Comparison of ENCODE assay signal across 19 mouse cellular contexts in genomic region chr1:171970854-171971586, GRCm38 (mm10). TPM values are rescaled to one million over a fixed set of nuclear protein-coding genes. Genes with fewer than 3 reads are reported as not detected.
DNase-seq lines count a peak whose midpoint lies in the region; ATAC-seq and TF ChIP-seq lines count a peak whose summit lies in the region.
"Had no signal": no experiment of that assay in that cellular context is flagged by ENCODE, and none has a peak within 500 bp of the region (broad histone marks: within the 10 kb centered on the region; RNA-seq: fewer than 3 reads in every experiment).

No protein-coding gene starts in this region.

- 37% methylated on average over 10 of the region's 10 CpGs for WGBS in forebrain, embryonic 11.5 days
- WGBS in forebrain, embryonic 15.5 days = 30% methylated on average over 10 of the region's 10 CpGs
- 16% methylated on average over 10 of the region's 10 CpGs for WGBS in neural tube, embryonic 15.5 days
- WGBS in hindbrain, postnatal 0 days = 19% methylated on average over 10 of the region's 10 CpGs
- WGBS in thymus, adult 2 months = 92% methylated on average over 10 of the region's 10 CpGs

- no peaks in the 10 kb centered on the region for H3K36me3 ChIP-seq in forebrain, embryonic 11.5 days (ENCODE audit: control insufficient read depth, insufficient read depth, low read length)
- no peaks in the 10 kb centered on the region for H3K36me3 ChIP-seq in forebrain, embryonic 15.5 days
- no peaks in the 10 kb centered on the region for H3K36me3 ChIP-seq in neural tube, embryonic 15.5 days
- no peaks in the 10 kb centered on the region for H3K36me3 ChIP-seq in hindbrain, postnatal 0 days (ENCODE audit: insufficient read depth, low read length)
- H3K36me3 ChIP-seq in thymus, adult 2 months (ENCODE audit: control insufficient read depth, insufficient read depth, low read length) = no peaks in the 10 kb centered on the region
- H3K36me3 ChIP-seq: heart, embryonic 13.5 days had no signal

- no peaks in the 10 kb centered on the region; the same call in 1 of the 2 replicates for H3K4me1 ChIP-seq in forebrain, embryonic 11.5 days (replicated peaks; ENCODE audit: control insufficient read depth, insufficient read depth, low read length)
- 0 out of 2 replicates have a peak, but pooled peaks cover 4% of the 10 kb centered on the region for H3K4me1 ChIP-seq in forebrain, embryonic 15.5 days
- H3K4me1 ChIP-seq in neural tube, embryonic 15.5 days = peaks cover 3% of the 10 kb centered on the region; the same call in 1 of the 2 replicates
- no peaks in the 10 kb centered on the region for H3K4me1 ChIP-seq in hindbrain, postnatal 0 days (ENCODE audit: insufficient read depth, low read length)
- H3K4me1 ChIP-seq in thymus, adult 2 months (replicated peaks; ENCODE audit: control insufficient read depth, insufficient read depth, low read length) = peaks cover 8% of the 10 kb centered on the region
- H3K4me1 ChIP-seq: heart, embryonic 13.5 days had no signal

- no peak overlapping the region for H3K27ac ChIP-seq in forebrain, embryonic 11.5 days (ENCODE audit: low read depth, low read length)
- no peak overlapping the region for H3K27ac ChIP-seq in forebrain, embryonic 15.5 days (replicated peaks)
- H3K27ac ChIP-seq in neural tube, embryonic 15.5 days (replicated peaks) = no peak overlapping the region
- H3K27ac ChIP-seq in hindbrain, postnatal 0 days = no peak overlapping the region
- H3K27ac ChIP-seq in thymus, adult 2 months (ENCODE audit: control insufficient read depth, insufficient read depth, low read length) = no peak overlapping the region
- H3K27ac ChIP-seq: heart, embryonic 13.5 days had no signal

- no peak for DNase-seq in forebrain, embryonic 11.5 days (ENCODE audit: low spot score)
- peak; percentile 30 for DNase-seq in neural tube, embryonic 10.5 days (ENCODE audit: extremely low spot score, low spot score)
- DNase-seq in hindbrain, postnatal 0 days (ENCODE audit: low spot score) = peak; percentile 5
- no peak for DNase-seq in thymus, adult 2 months
- no peak for DNase-seq in natural killer cell, adult 2 months (ENCODE audit: low spot score in 2 of 2)
- no peak for DNase-seq in adrenal gland, adult 8-10 months
- DNase-seq: adrenal gland, postnatal 14 days; cerebellum, postnatal 10 days; kidney, adult 9 months; layer of hippocampus, postnatal 36 days; left cerebral cortex, postnatal 4 days; lung, embryonic 14.5 days; thymus, postnatal 14 days had no signal

- ATAC-seq in forebrain, embryonic 11.5 days (replicated peaks; ENCODE audit: low FRiP score) = 0 out of 2 replicates have a peak, but pooled peaks have one; percentile 24
- ATAC-seq in forebrain, embryonic 15.5 days (replicated peaks) = no peak
- no peak for ATAC-seq in neural tube, embryonic 15.5 days (ENCODE audit: low FRiP score)
- ATAC-seq in hindbrain, postnatal 0 days = no peak

- TF ChIP-seq POLR2A in thymus, adult 2 months (IDR thresholded peaks at IDR 0.05; ENCODE audit: control insufficient read depth, extremely low read depth, insufficient read depth, low read length, poor library complexity) = no peak

- no peak overlapping the region for H3K9ac ChIP-seq in forebrain, embryonic 11.5 days (ENCODE audit: low read length)
- H3K9ac ChIP-seq in forebrain, embryonic 15.5 days (replicated peaks) = no peak overlapping the region
- H3K9ac ChIP-seq in neural tube, embryonic 15.5 days (replicated peaks) = no peak overlapping the region
- H3K9ac ChIP-seq in hindbrain, postnatal 0 days (replicated peaks; ENCODE audit: low read length) = no peak overlapping the region
- H3K9ac ChIP-seq: heart, embryonic 13.5 days; lung, embryonic 14.5 days had no signal

- H3K4me3 ChIP-seq in forebrain, embryonic 11.5 days (ENCODE audit: low read depth, low read length) = no peak overlapping the region
- H3K4me3 ChIP-seq in forebrain, embryonic 15.5 days = no peak overlapping the region
- H3K4me3 ChIP-seq in neural tube, embryonic 15.5 days (replicated peaks) = no peak overlapping the region
- no peak overlapping the region for H3K4me3 ChIP-seq in hindbrain, postnatal 0 days (ENCODE audit: low read length)
- H3K4me3 ChIP-seq in thymus, adult 2 months (ENCODE audit: control insufficient read depth, insufficient read depth, low read length) = no peak overlapping the region
- H3K4me3 ChIP-seq: heart, embryonic 13.5 days had no signal

- H3K27me3 ChIP-seq in forebrain, embryonic 11.5 days (ENCODE audit: control insufficient read depth, insufficient read depth, low read length) = no peaks in the 10 kb centered on the region
- H3K27me3 ChIP-seq in forebrain, embryonic 15.5 days = no peaks in the 10 kb centered on the region
- H3K27me3 ChIP-seq in neural tube, embryonic 15.5 days (replicated peaks) = no peaks in the 10 kb centered on the region
- H3K27me3 ChIP-seq in hindbrain, postnatal 0 days (ENCODE audit: insufficient read depth, low read length) = no peaks in the 10 kb centered on the region
- H3K27me3 ChIP-seq in thymus, adult 2 months (ENCODE audit: control insufficient read depth, insufficient read depth, low read length) = no peaks in the 10 kb centered on the region
- H3K27me3 ChIP-seq: CH12.LX; heart, embryonic 13.5 days had no signal

- no peak overlapping the region for H3K4me2 ChIP-seq in forebrain, embryonic 11.5 days (ENCODE audit: low read depth, low read length, severe bottlenecking)
- no peak overlapping the region for H3K4me2 ChIP-seq in forebrain, embryonic 15.5 days (replicated peaks)
- no peak overlapping the region for H3K4me2 ChIP-seq in neural tube, embryonic 15.5 days
- no peak overlapping the region for H3K4me2 ChIP-seq in hindbrain, postnatal 0 days (ENCODE audit: low read depth, low read length)
- H3K4me2 ChIP-seq: heart, embryonic 13.5 days; liver, embryonic 11.5 days; lung, embryonic 14.5 days had no signal

- no peak for TF ChIP-seq CTCF in hindbrain, postnatal 0 days (IDR thresholded peaks at IDR 0.05; ENCODE audit: low read depth)
- TF ChIP-seq CTCF in thymus, adult 2 months (IDR thresholded peaks at IDR 0.05; ENCODE audit: borderline replicate concordance, control insufficient read depth, extremely low read depth, insufficient read depth, low read length, poor library complexity) = no peak

- no peaks in the 10 kb centered on the region; the same call in 1 of the 2 replicates for H3K9me3 ChIP-seq in forebrain, embryonic 11.5 days (ENCODE audit: control insufficient read depth, low read length)
- H3K9me3 ChIP-seq in forebrain, embryonic 15.5 days = no peaks in the 10 kb centered on the region
- H3K9me3 ChIP-seq in neural tube, embryonic 15.5 days (replicated peaks) = no peaks in the 10 kb centered on the region
- no peaks in the 10 kb centered on the region for H3K9me3 ChIP-seq in hindbrain, postnatal 0 days (ENCODE audit: low read length)

RNA-seq across cellular contexts. Expression of gene Slamf6, which starts 53.7 kb away (rescaled TPM):
- polyA plus RNA-seq in forebrain, embryonic 11.5 days (2014; fragmentation: Nextera tagmentation; extraction: Ambion mirVana) = 0.11 TPM in 1 of 2 replicates, not detected in the other
- not detected in 2 replicates for polyA plus RNA-seq in forebrain, embryonic 15.5 days (2015; fragmentation: Nextera tagmentation; extraction: Ambion mirVana)
- polyA plus RNA-seq in neural tube, embryonic 15.5 days (2015; fragmentation: Nextera tagmentation; extraction: Ambion mirVana) = 0.14 and 15.4 TPM in 2 replicates
- 0.42 TPM in 1 of 2 replicates, not detected in the other for total RNA-seq in hindbrain, postnatal 0 days (2014; rRNA removed)
- 0.15 TPM in 1 of 2 replicates, not detected in the other for polyA plus RNA-seq in hindbrain, postnatal 0 days (2015; fragmentation: Nextera tagmentation; extraction: Ambion mirVana)
- 46.6 and 52.0 TPM in 2 replicates for polyA plus RNA-seq in thymus, adult 2 months (2012; rRNA removed)
- total RNA-seq in adrenal gland, adult 8-10 months (2022) = 1 to 10 TPM in 1 of 4 experiments, under 1 TPM in 3; 0.14 to 1.0 (median 0.49) TPM
- total RNA-seq: layer of hippocampus, postnatal 36 days; left cerebral cortex, postnatal 4 days had no signal
- polyA plus RNA-seq: liver, embryonic 11.5 days; stomach, embryonic 14.5 days had no signal

RNA-seq across cellular contexts. Expression of gene Vangl2, which starts 57.2 kb away (rescaled TPM):
- 47.0 and 49.3 TPM in 2 replicates for polyA plus RNA-seq in forebrain, embryonic 11.5 days (2014; fragmentation: Nextera tagmentation; extraction: Ambion mirVana)
- polyA plus RNA-seq in forebrain, embryonic 15.5 days (2015; fragmentation: Nextera tagmentation; extraction: Ambion mirVana) = 48.0 and 51.5 TPM in 2 replicates
- polyA plus RNA-seq in neural tube, embryonic 15.5 days (2015; fragmentation: Nextera tagmentation; extraction: Ambion mirVana) = 37.3 and 40.1 TPM in 2 replicates
- total RNA-seq in hindbrain, postnatal 0 days (2014; rRNA removed) = 86.6 and 117 TPM in 2 replicates
- polyA plus RNA-seq in hindbrain, postnatal 0 days (2015; fragmentation: Nextera tagmentation; extraction: Ambion mirVana) = 33.0 and 36.5 TPM in 2 replicates
- polyA plus RNA-seq in thymus, adult 2 months (2012; rRNA removed) = 20.5 and 27.3 TPM in 2 replicates
- total RNA-seq in adrenal gland, adult 8-10 months (2022) = 1 to 10 TPM; 4.8 to 7.7 (median 5.1) TPM

Comparison
In these comparisons a context has a peak if more than half of its experiments do, and no peak if none do; other contexts are left out.
1. DNase-seq: peak in neural tube, embryonic 10.5 days (single experiment) and hindbrain, postnatal 0 days (single experiment); none in forebrain, embryonic 11.5 days (single experiment), thymus, adult 2 months (single experiment), natural killer cell, adult 2 months (0 of 2) and adrenal gland, adult 8-10 months (single experiment).